Mouse (Mus musculus) Patski (cell line): Measurements from ENCODE around the gene Dennd6b. TPM values are rescaled to one million over a fixed set of nuclear protein-coding genes. Genes with fewer than 3 reads are reported as not detected.

ENCODE experiments used
- ATAC-seq: fragments of 100-300 bp; one replicate; pipeline ENCODE4 v1.8.0; 2021
- CTCF ChIA-PET: fragments of 350-600 bp; sonication (Branson Sonifier 250); formaldehyde crosslinking; loops from one replicate; lab custom pipeline; 2022; ENCODE audit warnings: inconsistent platforms; lab: Charles Lee
- POLR2A ChIA-PET: fragments of 350-600 bp; sonication (Branson Sonifier 250); formaldehyde crosslinking; loops from one replicate; lab custom pipeline; 2022; ENCODE audit warnings: antibody characterized with exemption, inconsistent platforms; lab: Charles Lee
- DNase-seq: peaks from one replicate; pipeline ENCODE4 v3.0.0-alpha.2; 2011; ENCODE audit warnings: low read depth, low spot score
- H3K27me3 ChIP-seq: fragments of 371-371 bp; one replicate; pipeline ENCODE4 v1.5.1; 2021
- CTCF ChIP-seq: fragments of 100-300 bp; IDR thresholded peaks from one replicate; pipeline ENCODE4 v1.5.1; 2021
- in situ Hi-C: fragments of 300-500 bp; cut with MboI; formaldehyde crosslinking; loops from 3 replicates; pipeline ENCODE4 v1.11.1; 2018; ENCODE audit warnings: low pct_unique_long_range_greater_than_20kb, mixed read lengths
- polyA plus RNA-seq: library from polyadenylated mRNA; unstranded; gene quantifications from one replicate; pipeline ENCODE4 v1.2.3, GENCODE M21; 2021

Dennd6b gene
- polyA plus RNA-seq, 1 experiment from 2014 or later: 11.3 TPM

GRCm38 (mm10) chr15:89211716-89212461 is 15.6 kb upstream of the Dennd6b start:
- TF ChIP-seq CTCF: no peak
- DNase-seq: no peak
- in situ Hi-C loops: no loop called here
- peak; percentile 13 for ATAC-seq
- no peaks in the 10 kb centered on the region for H3K27me3 ChIP-seq
- CTCF ChIA-PET: interaction anchor here (0.8 to 3.2 kb wide), 5 partner anchors 16 to 106 kb away, joined by 3 to 12 read pairs (median 4); partner anchors contain the start of gene Dennd6b
- POLR2A ChIA-PET: interaction anchor here (0.6 to 3.3 kb wide), 4 partner anchors 16 to 111 kb away, joined by 3 to 13 read pairs (median 4); partner anchors contain the start of genes Dennd6b and Hdac10

GRCm38 (mm10) chr15:89210915-89211715 is 14.8 kb upstream of the Dennd6b start, which contains the start of gene Ppp6r2:
Ppp6r2 (plus strand) TSS chr15:89211553.
- peak; percentile 61 for TF ChIP-seq CTCF
- DNase-seq (peak; percentile 17), ATAC-seq (peak; percentile 55)
- in situ Hi-C loops: no loop called here
- no peaks in the 10 kb centered on the region for H3K27me3 ChIP-seq
- ChIA-PET POLR2A (interaction anchor here (0.7 to 3.3 kb wide), 7 partner anchors 15 to 162 kb away, joined by 3 to 13 read pairs (median 4); partner anchors contain the start of genes Dennd6b, Hdac10, Mapk11 and Sco2), CTCF (interaction anchor here (0.8 to 3.2 kb wide), 11 partner anchors 15 to 106 kb away, joined by 3 to 12 read pairs (median 4); partner anchors contain the start of genes Dennd6b, Hdac10 and Tubgcp6)

GRCm38 (mm10) chr15:89209886-89210761 is 13.8 kb upstream of the Dennd6b start:
- ChIA-PET POLR2A (interaction anchor here (0.6 to 3.3 kb wide), 10 partner anchors 14 to 260 kb away, joined by 3 to 13 read pairs (median 3); partner anchors contain the start of genes Dennd6b, Hdac10, Mapk11 and Sco2), CTCF (interaction anchor here (0.8 to 3.2 kb wide), 17 partner anchors 11 to 114 kb away, joined by 3 to 12 read pairs (median 4); partner anchors contain the start of genes Dennd6b, Hdac10 and Tubgcp6)
- DNase-seq (peak; percentile 64), ATAC-seq (peak; percentile 22)
- in situ Hi-C loops: loop anchor here (10.0 kb wide), 1 partner anchor 255 kb away; the partner anchor contains the start of gene Ttll8
- peak; percentile 88 for TF ChIP-seq CTCF
- H3K27me3 ChIP-seq: no peaks in the 10 kb centered on the region

- ATAC-seq (no peak), DNase-seq (peak; percentile 6)
- POLR2A ChIA-PET: interaction anchor here (0.6 to 1.1 kb wide), 3 partner anchors 29 to 58 kb away, joined by 3 to 4 read pairs (median 4); partner anchors contain the start of gene Mapk11
- H3K27me3 ChIP-seq: no peaks in the 10 kb centered on the region
- in situ Hi-C loops: loop anchor here (10.0 kb wide), 1 partner anchor 253 kb away; the partner anchor contains the start of gene Ttll8
- CTCF ChIA-PET: interaction anchor here (1.7 kb wide), 1 partner anchor 11 kb away, joined by 9 read pairs; the partner anchor contains the start of gene Dennd6b
- TF ChIP-seq CTCF: no peak
Observed at GRCm38 (mm10) chr15:89207457-89207856, 11.2 kb upstream of the Dennd6b start.

- in situ Hi-C loops: no loop called here
- ATAC-seq (no peak), DNase-seq (no peak)
- no peak for TF ChIP-seq CTCF
- CTCF ChIA-PET: interaction anchor here (1.4 to 2.7 kb wide), 3 partner anchors 10 to 69 kb away, joined by 3 to 15 read pairs (median 9); partner anchors contain the start of gene Hdac10
- POLR2A ChIA-PET: interaction anchor here (2.1 kb wide), 2 partner anchors 18 to 28 kb away, joined by 10 read pairs; no protein-coding TSS in a partner anchor
- no peaks in the 10 kb centered on the region for H3K27me3 ChIP-seq
Observed at GRCm38 (mm10) chr15:89197056-89197455, 760 bp upstream of the Dennd6b start.

- no peak for DNase-seq
- ATAC-seq: peak; percentile 88
- TF ChIP-seq CTCF: no peak
- CTCF ChIA-PET: interaction anchor here (0.8 to 2.7 kb wide), 10 partner anchors 9 to 67 kb away, joined by 3 to 15 read pairs (median 4); partner anchors contain the start of genes Hdac10 and Ppp6r2
- no peaks in the 10 kb centered on the region for H3K27me3 ChIP-seq
- POLR2A ChIA-PET: interaction anchor here (0.8 to 2.1 kb wide), 11 partner anchors 9 to 95 kb away, joined by 3 to 13 read pairs (median 5); partner anchors contain the start of genes Ppp6r2 and Tubgcp6
- in situ Hi-C loops: no loop called here
Observed at GRCm38 (mm10) chr15:89195690-89196312, 495 bp downstream of the Dennd6b start.

GRCm38 (mm10) chr15:89195261-89195681 is 1.0 kb downstream of the Dennd6b start:
- no peak for TF ChIP-seq CTCF
- DNase-seq (no peak), ATAC-seq (no peak)
- in situ Hi-C loops: no loop called here
- H3K27me3 ChIP-seq: no peaks in the 10 kb centered on the region
- POLR2A ChIA-PET: interaction anchor here (0.8 to 2.1 kb wide), 10 partner anchors 8 to 95 kb away, joined by 3 to 13 read pairs (median 6); partner anchors contain the start of genes Ppp6r2 and Tubgcp6
- CTCF ChIA-PET: interaction anchor here (1.1 to 2.7 kb wide), 6 partner anchors 8 to 30 kb away, joined by 3 to 15 read pairs (median 4); partner anchors contain the start of gene Ppp6r2

GRCm38 (mm10) chr15:89184937-89185227 is 11.4 kb downstream of the Dennd6b start:
- POLR2A ChIA-PET: interaction anchor here (1.9 to 2.8 kb wide), 2 partner anchors 9 to 11 kb away, joined by 5 to 8 read pairs; partner anchors contain the start of gene Dennd6b
- TF ChIP-seq CTCF: no peak
- ATAC-seq: no peak

More at GRCm38 (mm10) chr15:89184937-89185227, 11.4 kb downstream of the Dennd6b start:
- in situ Hi-C loops: no loop called here
- no peak for DNase-seq
- CTCF ChIA-PET: interaction anchor here (1.0 kb wide), 1 partner anchor 8 kb away, joined by 4 read pairs; no protein-coding TSS in a partner anchor
- H3K27me3 ChIP-seq: no peaks in the 10 kb centered on the region
